ENCODE assay signal across 9 mouse cellular contexts in genomic region chr13:63901714-63902597, GRCm38 (mm10).
DNase-seq lines count a peak whose midpoint lies in the region; ATAC-seq and TF ChIP-seq lines count a peak whose summit lies in the region.
"Had no signal": no experiment of that assay in that cellular context is flagged by ENCODE, and none has a peak within 500 bp of the region (broad histone marks: within the 10 kb centered on the region; RNA-seq: fewer than 3 reads in every experiment).

No protein-coding gene starts in this region.

- intact Hi-C loops in left cerebral cortex, postnatal 10 days (cut with DNase I), result no loop called here

- TF ChIP-seq CTCF in brain, embryonic 14.5 days (IDR thresholded peaks at IDR 0.05; ENCODE audit: borderline replicate concordance, extremely low read depth, insufficient read depth, insufficient read length), result no peak
- TF ChIP-seq CTCF in heart, postnatal 0 days (IDR thresholded peaks at IDR 0.05; ENCODE audit: low read depth), result no peak

- peak; percentile 79 for ATAC-seq in forebrain, embryonic 13.5 days
- ATAC-seq in heart, postnatal 0 days (ENCODE audit: insufficient read depth, low read depth), result peak; percentile 62
- peak; percentile 44 for ATAC-seq in megakaryocyte progenitor cell, adult 5-6 weeks (replicated peaks; ENCODE audit: poor library complexity)
- ATAC-seq in stomach, embryonic 15.5 days (ENCODE audit: insufficient read depth, low FRiP score, low read depth), result peak; percentile 74; the same call in 1 of the 2 replicates
- no peak for ATAC-seq in inflammation-experienced regulatory T-cells, adult 6 months

- peak overlapping the region; percentile 65 for H3K4me2 ChIP-seq in forebrain, embryonic 13.5 days
- H3K4me2 ChIP-seq in heart, postnatal 0 days (ENCODE audit: low read depth, low read length), result peak overlapping the region; percentile 79
- H3K4me2 ChIP-seq in stomach, embryonic 15.5 days, result peak overlapping the region; percentile 56

- peak overlapping the region; percentile 29 for H3K4me3 ChIP-seq in forebrain, embryonic 13.5 days
- peak overlapping the region; percentile 36 for H3K4me3 ChIP-seq in heart, postnatal 0 days (ENCODE audit: low read depth, low read length)
- peak overlapping the region; percentile 24 for H3K4me3 ChIP-seq in stomach, embryonic 15.5 days (replicated peaks)
- H3K4me3 ChIP-seq: megakaryocyte, embryonic 14.5 days had no signal

- 11% methylated on average over 28 of the region's 28 CpGs for WGBS in forebrain, embryonic 13.5 days
- WGBS in heart, postnatal 0 days, result 16% methylated on average over 28 of the region's 28 CpGs
- WGBS in stomach, embryonic 15.5 days, result 26% methylated on average over 28 of the region's 28 CpGs

- H3K9me3 ChIP-seq in forebrain, embryonic 13.5 days (replicated peaks), result no peaks in the 10 kb centered on the region
- no peaks in the 10 kb centered on the region for H3K9me3 ChIP-seq in heart, postnatal 0 days (replicated peaks; ENCODE audit: control insufficient read depth, low read length)
- no peaks in the 10 kb centered on the region for H3K9me3 ChIP-seq in stomach, embryonic 15.5 days
- H3K9me3 ChIP-seq: megakaryocyte, embryonic 14.5 days had no signal

- no peak for TF ChIP-seq EP300 in heart, postnatal 0 days (IDR thresholded peaks at IDR 0.05; ENCODE audit: low read depth)

- TF ChIP-seq POLR2A in brain, embryonic 14.5 days (IDR thresholded peaks at IDR 0.05; ENCODE audit: borderline replicate concordance, extremely low read depth, insufficient read depth, insufficient read length, poor library complexity, severe bottlenecking), result no peak

- H3K27ac ChIP-seq in forebrain, embryonic 13.5 days, result no peak overlapping the region; the same call in 1 of the 2 replicates
- peak overlapping the region; percentile 60 for H3K27ac ChIP-seq in heart, postnatal 0 days (ENCODE audit: low read depth)
- peak overlapping the region; percentile 69 for H3K27ac ChIP-seq in stomach, embryonic 15.5 days

- H3K27me3 ChIP-seq in forebrain, embryonic 13.5 days, result peaks cover 39% of the 10 kb centered on the region
- H3K27me3 ChIP-seq in heart, postnatal 0 days (ENCODE audit: control insufficient read depth, insufficient read depth, low read length), result no peaks in the 10 kb centered on the region
- no peaks in the 10 kb centered on the region for H3K27me3 ChIP-seq in stomach, embryonic 15.5 days (replicated peaks)
- H3K27me3 ChIP-seq: megakaryocyte, embryonic 14.5 days had no signal

- peak overlapping the region; percentile 41 for H3K9ac ChIP-seq in forebrain, embryonic 13.5 days
- H3K9ac ChIP-seq in heart, postnatal 0 days (replicated peaks; ENCODE audit: low read depth, low read length), result peak overlapping the region; percentile 49
- 0 out of 2 replicates have a peak overlapping the region, but pooled peaks have one; percentile 4 for H3K9ac ChIP-seq in stomach, embryonic 15.5 days

- peak; percentile 42 for DNase-seq in Muller cell, postnatal 12 days (ENCODE audit: inconsistent ontology term)
- DNase-seq in brain, embryonic 14.5 days (ENCODE audit: low read depth), result peak; percentile 79
- DNase-seq in heart, postnatal 0 days (ENCODE audit: low spot score), result peak; percentile 42
- DNase-seq in left cerebral cortex, postnatal 10 days (ENCODE audit: extremely low spot score in 1 of 2, low spot score in 2 of 2), result peak; percentile 15 to 66

- H3K36me3 ChIP-seq in forebrain, embryonic 13.5 days (ENCODE audit: poor library complexity, severe bottlenecking), result peaks cover 3% of the 10 kb centered on the region; the same call in 1 of the 2 replicates
- H3K36me3 ChIP-seq in heart, postnatal 0 days (replicated peaks; ENCODE audit: control insufficient read depth, insufficient read depth, low read length), result no peaks in the 10 kb centered on the region
- no peaks in the 10 kb centered on the region for H3K36me3 ChIP-seq in stomach, embryonic 15.5 days

- H3K4me1 ChIP-seq in forebrain, embryonic 13.5 days, result peaks cover 17% of the 10 kb centered on the region
- H3K4me1 ChIP-seq in heart, postnatal 0 days (ENCODE audit: control insufficient read depth, insufficient read depth), result peaks cover 16% of the 10 kb centered on the region
- peaks cover 16% of the 10 kb centered on the region for H3K4me1 ChIP-seq in stomach, embryonic 15.5 days
- H3K4me1 ChIP-seq: megakaryocyte, embryonic 14.5 days had no signal
